Mouse (Mus musculus): ENCODE results near the gene Mdm2. TPM values are rescaled to one million over a fixed set of nuclear protein-coding genes. Genes with fewer than 3 reads are reported as not detected.

Mdm2 gene
- total RNA-seq, 4 experiments from 2014 or later, result 47.6 to 55.1 (median 50.9) TPM

DNA sequence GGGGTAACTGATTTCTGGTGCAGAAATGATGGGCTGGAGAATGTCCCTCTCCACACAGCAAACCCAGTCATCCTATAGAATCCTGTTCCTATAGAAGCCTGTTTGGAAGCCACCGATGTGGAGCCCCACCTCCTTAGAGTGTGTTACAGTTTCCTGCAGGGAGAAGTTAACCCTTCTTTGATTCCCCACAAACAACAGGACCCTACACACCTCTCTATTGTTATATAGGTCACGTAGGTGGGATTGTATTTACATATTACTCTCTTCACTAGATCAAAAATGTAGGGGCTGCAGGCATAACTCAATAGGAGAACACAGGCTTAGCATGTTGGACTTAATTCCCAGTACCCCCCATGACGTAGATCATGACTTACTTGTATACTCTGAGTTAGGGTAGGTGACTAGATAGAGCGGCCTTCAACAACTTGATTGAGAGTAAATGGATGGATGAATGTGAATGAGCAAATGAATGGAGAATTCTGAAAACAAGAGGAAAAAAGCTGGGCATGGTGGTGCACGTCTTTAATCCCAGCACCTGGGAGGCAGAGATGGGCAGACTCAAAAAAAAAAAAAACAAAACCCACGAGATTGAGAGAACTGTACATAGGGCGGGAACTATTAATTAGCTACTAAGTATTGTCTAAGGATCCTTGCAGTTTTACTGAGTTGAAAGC is 53.4 kb downstream of the Mdm2 start:
- DNase-seq (ENCODE audit: low spot score), result no peak

DNA sequence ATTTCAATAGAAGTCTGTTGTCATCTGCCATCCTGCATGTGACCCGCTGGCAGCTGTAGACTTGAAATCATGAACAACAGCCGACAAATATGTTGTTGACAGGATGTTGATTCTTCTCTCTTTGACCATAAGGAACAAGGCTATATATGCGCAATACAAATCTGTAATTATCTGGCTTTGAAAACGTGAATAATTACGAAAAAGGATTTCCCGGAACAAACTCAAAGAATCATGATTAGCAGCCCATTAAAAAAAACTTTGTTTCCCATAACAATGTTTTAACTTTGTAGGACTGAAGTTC is 53.9 kb downstream of the Mdm2 start:
- DNase-seq (ENCODE audit: low spot score), result no peak

DNA sequence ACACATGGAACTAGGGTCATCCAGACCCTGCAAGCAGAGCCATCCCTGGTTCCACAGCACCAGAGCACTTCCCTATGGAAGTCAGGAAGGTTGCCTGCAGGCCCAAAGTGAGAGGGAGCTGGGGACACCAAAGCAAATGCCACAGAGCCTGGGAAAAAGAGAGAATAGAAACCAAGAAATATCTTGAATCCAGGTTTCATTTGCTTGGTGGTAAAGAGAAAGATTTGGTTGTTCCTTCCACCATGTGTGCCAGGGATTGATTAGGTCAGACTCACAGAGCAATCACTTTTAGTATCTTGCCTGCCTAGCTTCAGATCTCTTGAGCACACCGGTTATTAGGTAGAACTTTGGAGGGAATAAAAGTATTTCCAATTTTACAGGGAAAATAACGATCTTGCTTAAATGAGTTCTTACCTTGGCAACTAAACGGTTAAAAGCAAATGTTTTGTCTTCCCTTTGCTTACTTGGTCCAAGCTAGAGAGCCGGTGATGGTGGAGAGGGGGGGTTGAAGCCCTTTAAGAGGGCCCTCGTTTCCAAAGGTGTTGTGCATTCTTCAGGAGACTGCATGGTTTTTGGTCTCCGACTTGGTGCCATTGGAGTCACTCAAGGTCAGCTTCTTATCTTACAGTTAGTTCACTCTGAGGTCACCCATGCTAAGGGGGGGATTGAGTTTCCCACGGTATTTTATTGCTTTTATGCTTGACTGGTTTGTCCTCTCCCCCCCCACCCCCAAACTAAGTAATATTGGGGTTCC is 54.5 kb downstream of the Mdm2 start:
- no peak for DNase-seq (ENCODE audit: low spot score)

DNA sequence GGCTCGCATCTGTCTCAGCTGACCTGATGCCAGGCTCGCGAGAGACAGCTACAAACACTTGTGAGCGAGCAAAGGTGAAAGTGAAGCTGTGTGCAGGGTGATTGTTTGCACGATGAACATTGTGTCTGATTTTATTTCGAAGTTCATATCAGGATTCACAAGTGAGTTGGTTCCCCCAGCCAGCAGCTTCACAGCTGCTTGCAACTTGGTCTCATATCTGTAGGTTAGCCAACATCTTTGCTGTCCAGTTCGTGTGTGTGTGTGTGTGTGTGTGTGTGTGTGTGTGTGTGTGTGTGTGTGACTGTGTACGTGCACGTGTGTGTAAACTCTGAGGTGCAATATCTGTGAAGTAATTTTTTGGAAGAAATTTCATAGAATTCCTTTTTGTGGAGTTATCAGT is 55.1 kb downstream of the Mdm2 start:
- DNase-seq (ENCODE audit: low spot score), result no peak

DNA sequence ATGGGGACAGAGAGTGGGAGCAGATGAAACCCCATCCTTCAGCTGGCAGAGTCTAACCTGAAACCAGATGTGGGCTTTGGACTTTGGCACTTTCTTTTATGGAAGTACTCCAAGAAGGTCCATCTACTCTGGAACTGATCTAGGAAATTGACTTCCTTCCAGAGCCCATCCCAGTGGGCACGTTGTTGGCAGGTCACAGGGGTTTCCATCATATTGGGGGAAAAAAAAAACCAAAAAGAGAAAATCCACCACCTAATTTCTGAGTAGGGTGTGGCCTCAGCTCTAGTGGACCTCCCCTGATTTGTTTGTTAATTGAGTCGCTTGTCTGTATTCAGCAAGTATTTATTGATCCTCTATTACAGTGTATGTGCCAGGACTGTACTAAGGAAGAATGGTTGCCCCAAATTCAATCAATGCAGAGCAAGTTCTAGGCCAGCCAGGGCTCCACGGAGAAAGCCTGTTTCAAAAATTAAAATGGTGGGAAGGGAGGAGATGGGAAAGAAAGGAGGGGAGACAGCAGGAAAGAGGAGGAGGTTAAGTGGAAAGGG is 55.9 kb downstream of the Mdm2 start:
- DNase-seq (ENCODE audit: low spot score), result no peak

DNA sequence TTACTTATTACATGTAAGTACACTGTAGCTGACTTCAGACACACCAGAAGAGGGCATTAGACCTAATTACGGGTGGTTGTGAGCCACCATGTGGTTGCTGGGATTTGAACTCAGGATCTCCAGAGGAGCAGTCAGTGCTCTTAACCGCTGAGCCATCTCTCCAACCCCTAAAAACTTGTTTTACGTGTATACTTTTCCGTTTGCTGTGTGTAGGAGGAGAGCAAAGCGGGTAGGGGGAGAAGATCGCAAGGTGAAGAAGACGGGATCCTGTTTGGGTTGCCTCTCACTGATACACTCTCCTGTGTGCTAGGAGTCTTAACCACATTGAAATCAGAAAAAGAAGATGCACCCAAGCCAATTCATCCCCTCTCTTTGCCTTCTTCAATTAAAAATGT is 56.8 kb downstream of the Mdm2 start:
- DNase-seq (ENCODE audit: low spot score), result no peak

DNA sequence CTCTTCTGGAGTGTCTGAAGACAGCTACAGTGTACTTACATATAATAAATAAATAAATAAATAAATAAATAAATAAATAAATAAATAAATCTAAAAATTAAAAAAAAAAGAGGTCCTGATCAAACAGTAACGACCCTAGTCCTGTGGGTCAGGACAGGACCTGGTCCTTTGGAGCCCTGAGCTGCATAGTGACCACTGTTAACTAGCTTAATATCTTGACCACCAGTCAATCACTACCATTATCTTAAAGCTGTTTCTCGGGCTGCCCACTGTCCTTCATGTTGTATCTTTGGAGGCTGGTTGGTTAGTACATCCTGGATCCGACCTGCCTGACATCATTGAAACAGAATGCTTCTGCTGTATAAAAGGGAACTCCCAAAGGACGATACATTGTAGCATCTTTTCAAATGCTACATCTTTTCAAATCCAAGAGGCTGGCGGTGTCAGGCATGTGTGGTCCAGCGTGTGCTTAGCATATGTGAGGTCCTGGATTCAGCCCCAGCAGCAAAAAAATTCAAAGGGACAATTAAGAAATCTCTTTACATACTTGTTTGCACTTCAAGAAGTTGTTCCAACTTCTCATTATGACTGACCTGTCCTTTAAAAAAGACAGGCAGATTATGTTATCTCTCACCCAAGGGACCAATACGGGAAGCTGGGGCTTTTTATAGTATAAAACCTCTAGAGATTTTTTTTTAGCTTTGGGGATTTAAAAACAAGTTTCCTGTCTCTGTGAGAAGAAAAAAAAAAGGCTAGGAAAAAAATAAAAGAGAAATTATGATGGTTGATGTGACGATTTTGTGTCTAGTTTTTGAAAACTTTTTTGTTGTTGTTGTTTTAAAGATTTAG is 57.4 kb downstream of the Mdm2 start:
- no peak for DNase-seq (ENCODE audit: low spot score)

DNA sequence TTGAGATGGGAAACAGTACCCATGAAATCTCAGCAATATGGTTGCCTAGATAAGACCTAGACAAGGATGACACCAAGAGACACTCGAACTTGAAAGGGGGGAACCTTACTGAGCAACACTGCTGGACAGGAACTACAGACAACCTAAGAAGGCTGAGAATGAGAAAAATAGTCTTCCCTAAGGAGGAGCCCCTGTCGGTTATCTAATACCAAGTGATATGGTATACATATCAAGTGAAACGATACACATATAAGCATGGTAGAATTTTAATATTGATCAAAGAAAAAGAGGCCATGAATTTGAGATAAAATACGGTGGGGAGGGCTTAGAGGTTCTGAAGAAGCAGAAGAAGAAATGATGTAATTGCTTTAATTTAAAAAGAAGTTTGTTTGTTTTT is 58.2 kb downstream of the Mdm2 start:
- DNase-seq (ENCODE audit: low spot score), result no peak

DNA sequence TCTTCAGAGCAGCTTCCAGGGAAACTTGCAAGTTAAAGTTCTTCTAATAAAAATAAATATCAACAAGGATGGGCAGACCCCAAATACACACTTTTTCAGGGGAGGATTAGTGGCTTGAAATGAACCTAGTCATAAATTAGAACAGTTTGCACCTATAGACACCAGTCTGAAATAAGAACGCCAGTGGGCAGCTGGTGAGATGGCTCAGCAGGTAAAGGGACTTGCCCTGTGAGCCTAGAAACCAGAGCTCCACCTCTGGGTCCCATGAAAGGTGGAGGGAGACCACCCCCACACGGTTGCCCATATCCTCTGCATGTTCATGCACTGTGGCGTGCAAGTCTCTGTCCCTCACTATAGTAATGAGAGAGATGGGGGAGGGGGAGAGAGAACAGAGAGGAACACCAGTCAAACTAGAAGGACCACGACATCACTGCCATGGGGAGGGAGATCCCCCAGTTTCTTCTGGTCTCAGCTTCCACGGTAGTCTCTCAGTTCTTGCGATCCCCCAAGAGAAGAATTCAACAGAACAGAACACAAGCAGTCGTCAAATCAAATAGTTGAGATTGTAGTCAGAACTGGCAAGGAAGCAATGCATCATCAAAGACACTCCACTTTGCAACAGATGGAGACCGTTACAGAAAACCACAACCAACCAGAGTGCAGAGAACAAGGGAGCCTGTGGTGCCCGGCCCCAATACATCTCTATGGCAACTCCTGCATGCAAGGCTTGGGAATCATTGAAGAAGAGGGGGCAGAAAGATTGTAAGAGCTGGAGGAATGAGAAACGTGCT is 58.8 kb downstream of the Mdm2 start:
- no peak for DNase-seq (ENCODE audit: low spot score)

DNA sequence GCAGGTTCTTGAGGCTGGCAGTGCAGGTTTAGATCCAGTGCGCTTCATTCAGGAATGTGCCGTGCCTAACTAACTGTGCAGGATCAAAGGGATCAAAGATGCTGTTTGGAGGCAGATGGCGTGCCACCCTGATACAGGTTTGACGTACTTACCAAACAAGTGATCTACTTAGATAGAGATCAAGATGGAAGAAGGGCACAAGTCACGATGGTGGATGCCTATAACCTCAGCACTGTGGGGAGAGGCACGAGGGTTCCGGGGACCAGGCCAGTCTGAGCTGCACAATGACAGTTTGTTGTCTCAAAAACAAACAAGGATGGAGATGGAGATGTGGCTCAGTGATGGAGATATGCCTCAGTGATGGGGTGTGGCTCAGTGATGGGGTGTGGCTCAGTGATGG is 59.8 kb downstream of the Mdm2 start:
- no peak for DNase-seq (ENCODE audit: low spot score)

DNA sequence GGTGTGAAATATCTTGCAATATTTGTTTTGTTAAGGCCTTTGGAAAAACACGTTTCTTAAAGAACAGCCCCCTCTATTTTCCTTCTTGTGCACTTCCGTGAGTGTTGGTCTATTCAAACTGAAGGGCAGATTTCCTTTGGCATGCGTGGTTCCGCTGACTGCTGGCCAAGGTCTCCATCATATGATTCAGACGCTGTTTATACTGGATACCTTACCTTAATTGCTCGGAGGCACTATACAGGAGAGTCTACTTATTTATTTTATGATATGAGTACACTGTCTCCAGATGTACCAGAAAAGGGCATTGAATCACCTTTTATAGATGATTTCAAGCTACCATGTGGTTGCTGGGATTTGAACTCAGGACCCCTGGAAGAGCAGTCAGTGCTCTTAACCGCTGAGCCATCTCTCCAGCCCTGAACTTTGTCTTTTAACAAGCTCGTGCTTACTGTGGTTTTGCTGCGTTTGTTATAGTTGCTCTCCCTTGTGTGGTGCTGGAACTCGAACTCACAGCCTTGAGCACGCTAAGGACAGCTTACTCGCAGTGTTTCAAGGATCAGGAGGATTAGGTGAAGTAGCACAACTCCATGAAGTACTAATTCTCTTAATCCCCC is 60.4 kb downstream of the Mdm2 start:
- DNase-seq (ENCODE audit: low spot score), result no peak

DNA sequence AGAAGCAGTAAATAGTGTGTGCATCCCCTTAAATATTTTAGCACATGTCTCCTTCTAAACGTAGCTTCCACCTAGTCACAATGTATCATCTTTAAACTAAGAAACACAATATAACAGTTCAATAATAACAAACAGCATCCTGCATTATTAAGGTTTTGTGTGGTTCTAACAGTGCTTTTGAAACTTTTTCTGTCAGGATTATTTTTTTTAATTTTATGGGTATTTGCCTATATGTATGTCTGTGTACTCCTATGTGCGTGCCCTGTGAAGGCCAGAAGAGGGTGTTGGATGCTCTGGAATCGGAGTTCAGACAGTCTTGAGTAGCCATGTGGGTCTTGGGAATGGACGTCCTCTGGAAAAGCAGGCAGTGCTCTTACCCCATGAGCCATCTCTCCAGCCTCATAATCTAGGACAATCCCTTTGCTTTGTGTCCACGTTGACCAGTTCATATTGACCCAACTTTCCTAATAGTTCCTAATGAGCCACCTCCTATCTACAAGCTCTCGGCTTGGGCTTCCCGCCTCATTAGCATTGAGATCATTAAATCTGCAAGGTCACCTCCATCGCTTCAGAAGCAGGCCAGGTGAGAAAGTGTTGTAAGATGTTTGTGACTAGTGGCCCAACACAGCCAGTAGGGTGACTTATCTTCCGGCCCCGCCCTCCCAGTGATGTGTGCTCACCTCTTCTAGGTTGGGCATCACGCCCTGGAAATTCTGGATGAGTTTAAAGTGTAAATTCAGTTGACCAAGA is 61.1 kb downstream of the Mdm2 start:
- DNase-seq (ENCODE audit: low spot score), result no peak

DNA sequence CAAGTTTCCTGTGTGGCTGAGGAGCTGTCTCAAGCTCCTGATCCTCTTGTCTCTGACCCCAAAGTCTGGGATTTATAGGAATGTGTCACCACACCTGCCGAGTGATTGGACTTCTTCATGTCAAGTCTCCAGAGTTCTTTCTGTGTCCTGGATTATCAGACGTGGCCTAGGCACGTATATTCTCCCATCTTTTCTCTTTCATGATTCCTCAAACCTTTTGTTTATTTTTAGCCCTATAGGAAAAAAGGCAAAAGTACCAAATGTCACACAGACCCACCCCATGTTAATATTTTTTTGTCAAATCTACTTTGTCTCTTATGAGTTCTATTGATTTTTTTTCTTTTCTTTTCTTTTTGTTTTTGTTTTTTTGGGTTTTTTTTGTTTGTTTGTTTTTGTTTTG is 61.9 kb downstream of the Mdm2 start:
- DNase-seq (ENCODE audit: low spot score), result no peak

DNA sequence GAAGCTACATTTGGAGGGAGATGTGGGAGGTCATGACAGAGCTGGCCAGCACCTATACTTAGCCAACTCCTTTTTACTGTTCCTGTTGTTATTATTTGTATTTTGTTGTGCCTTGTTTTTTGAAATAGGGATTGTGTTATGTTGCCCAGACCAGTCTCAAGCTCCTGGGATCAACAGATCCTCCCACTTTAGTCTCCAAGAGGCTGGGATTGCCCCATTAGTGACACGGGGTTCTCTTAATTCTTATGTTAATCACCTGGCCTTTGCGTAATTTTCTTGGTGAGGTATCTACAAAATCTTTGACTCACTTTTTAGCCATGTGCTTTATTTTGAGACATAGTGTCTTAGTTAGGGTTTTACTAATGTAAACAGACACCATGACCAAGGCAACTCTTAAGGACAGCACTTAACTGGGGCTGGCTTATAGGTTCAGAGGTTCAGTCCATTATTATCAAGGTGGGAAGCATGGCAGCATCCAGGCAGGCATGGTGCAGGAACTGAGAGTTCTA is 62.5 kb downstream of the Mdm2 start:
- DNase-seq (ENCODE audit: low spot score), result no peak

DNA sequence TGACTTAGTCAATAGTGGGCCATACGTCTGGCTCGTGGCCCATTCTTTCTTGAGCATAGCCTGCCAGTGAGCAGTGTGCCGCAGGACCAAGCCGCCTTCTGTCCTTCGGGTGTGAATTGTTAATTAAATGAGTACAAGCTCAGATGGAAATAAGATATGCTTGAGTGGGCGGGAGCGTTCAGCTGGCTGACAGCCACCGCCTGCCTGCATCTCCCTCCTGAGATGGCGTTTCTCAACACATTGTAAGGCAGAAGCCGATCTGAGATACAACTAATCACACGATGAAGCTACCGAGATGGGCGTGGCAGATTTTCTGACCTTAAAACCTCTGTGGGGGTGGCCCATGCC is 63.4 kb downstream of the Mdm2 start:
- no peak for DNase-seq (ENCODE audit: low spot score)

DNA sequence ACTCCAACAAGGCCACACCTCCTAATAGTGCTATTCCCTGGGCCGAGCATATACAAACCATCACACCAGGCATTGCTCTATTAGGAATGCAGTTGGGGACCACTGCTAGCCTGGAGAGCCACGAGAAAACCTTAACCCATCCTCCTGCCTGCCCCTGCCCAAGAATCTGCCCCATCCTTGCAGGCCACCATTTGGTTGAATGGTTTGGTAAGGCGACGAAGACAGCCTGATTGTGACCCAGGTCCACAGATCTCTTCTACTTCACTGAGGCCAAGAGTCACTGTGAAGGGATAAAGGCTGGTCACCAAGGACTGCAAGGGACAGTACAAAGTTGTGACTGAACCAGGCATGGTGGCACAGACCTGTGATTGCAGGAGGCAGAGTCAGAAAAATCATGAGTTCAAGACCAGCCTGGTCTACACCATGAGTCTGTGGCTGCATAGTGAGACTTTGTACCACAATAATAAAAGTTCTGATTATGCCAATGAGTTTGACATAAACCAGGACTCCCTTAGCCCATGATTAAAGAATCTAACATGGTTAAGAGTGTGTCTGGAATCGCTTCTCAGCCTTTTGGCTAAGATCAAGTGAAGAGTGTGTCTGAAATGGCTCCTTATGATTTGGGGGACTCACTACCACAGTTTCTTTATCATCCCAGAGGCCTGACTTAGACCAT is 63.9 kb downstream of the Mdm2 start:
- DNase-seq (ENCODE audit: low spot score), result no peak

DNA sequence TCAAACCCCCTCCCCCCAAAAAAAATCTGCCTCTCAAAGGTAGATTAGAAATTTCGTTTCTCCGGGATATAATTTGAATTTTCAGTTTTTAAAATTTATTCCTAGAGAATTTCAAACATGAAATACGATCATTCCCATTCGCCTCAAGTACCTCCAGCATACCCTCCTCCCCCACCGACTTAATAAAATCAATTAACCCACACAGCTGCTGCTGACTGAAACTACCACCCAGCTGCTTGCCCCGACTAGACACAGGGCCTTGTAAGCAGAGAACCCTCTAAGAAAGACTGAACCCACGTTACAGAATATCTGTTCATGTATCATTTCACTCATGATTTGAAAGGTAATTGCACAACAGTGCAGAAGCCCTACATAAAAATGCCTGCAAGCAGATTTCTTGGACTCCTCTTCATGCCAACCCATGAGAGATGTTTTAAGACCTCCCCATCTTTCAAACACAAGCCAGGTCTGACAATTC is 65.0 kb downstream of the Mdm2 start:
- no peak for DNase-seq (ENCODE audit: low spot score)

DNA sequence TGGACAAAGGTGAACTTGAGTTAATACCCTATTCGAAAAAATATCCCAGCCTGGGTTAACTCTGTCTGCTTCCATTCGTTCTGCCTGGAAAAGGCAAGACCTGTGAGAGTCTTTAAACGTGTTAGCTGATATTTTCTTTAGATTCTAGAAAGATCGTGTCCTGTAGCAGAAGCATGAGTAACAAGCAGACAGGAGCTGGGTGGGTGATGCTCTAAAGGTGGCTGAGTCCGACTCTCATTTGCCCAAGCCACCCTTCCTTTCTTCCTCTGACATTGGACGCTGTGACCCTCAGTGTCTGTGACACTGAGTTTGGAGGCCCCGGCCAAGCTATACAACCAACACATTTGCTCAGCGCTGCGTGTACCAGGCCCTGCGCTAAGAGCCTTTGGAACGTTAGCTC is 65.7 kb downstream of the Mdm2 start:
- no peak for DNase-seq (ENCODE audit: low spot score)

DNA sequence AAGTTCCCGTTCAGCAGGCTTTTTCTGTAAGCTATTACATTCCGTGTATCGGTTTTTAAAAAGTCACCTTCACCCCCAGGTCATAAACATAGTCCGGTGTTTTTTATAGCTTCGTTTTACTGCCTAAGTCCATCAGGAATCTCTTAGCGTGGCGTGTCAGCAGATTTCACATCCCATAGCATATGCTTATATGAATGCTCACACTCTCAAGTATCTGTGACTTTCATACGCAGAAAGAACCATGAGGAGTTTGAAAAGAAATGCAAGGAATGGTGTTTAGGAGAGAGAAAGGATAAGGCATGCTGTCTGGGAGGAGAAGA is 66.2 kb downstream of the Mdm2 start:
- no peak for DNase-seq (ENCODE audit: low spot score)

All from heart, adult 8-10 months (tissue).